Mouse (Mus musculus) liver, embryonic 12.5 days (tissue): ENCODE measurements around the gene Afg1l. TPM values are rescaled to one million over a fixed set of nuclear protein-coding genes. Genes with fewer than 3 reads are reported as not detected.

Experiments used
- ATAC-seq: fragments of 200-750 bp; cut with Nextera tagmentation; 2 replicates; pipeline ENCODE4 v1.8.0; 2017; ENCODE audit warnings: moderate number of reproducible peaks, mild to moderate bottlenecking, moderate library complexity
- H3K27ac ChIP-seq: fragments of 300-500 bp; sonication (generic); 2 replicates; pipeline ENCODE4 v1.5.1; 2016; ENCODE audit warnings: mild to moderate bottlenecking
- H3K27me3 ChIP-seq: fragments of 300-500 bp; sonication (generic); replicated peaks from 2 replicates; pipeline ENCODE4 v1.6.1; 2016; ENCODE audit warnings: mild to moderate bottlenecking, moderate library complexity
- H3K36me3 ChIP-seq: fragments of 300-500 bp; sonication (generic); 2 replicates; pipeline ENCODE4 v1.6.1; 2016; ENCODE audit warnings: mild to moderate bottlenecking, moderate library complexity
- H3K4me1 ChIP-seq: fragments of 300-500 bp; sonication (generic); 2 replicates; pipeline ENCODE4 v1.6.1; 2016
- H3K4me2 ChIP-seq: fragments of 300-500 bp; sonication (generic); 2 replicates; pipeline ENCODE4 v1.6.1; 2016; ENCODE audit warnings: mild to moderate bottlenecking, moderate library complexity
- H3K4me3 ChIP-seq: fragments of 300-500 bp; sonication (generic); 2 replicates; pipeline ENCODE4 v1.5.1; 2016; ENCODE audit warnings: mild to moderate bottlenecking, moderate library complexity
- H3K9ac ChIP-seq: fragments of 300-500 bp; sonication (generic); 2 replicates; pipeline ENCODE4 v1.6.1; 2016; ENCODE audit warnings: mild to moderate bottlenecking, moderate library complexity
- H3K9me3 ChIP-seq: fragments of 300-500 bp; sonication (generic); replicated peaks from 2 replicates; pipeline ENCODE4 v1.6.1; 2016; ENCODE audit warnings: mild to moderate bottlenecking, moderate library complexity
- WGBS: fragments of 180-500 bp; shearing (Covaris S2); methylation state at CpG from one replicate; pipeline ENCODE4 v1.1.7; 2016; ENCODE audit not compliant: insufficient replicate concordance; 5-methylcytosine and 5-hydroxymethylcytosine counted together
- polyA plus RNA-seq: library from polyadenylated mRNA; unstranded; fragments of >200 nt; fragmentation: Nextera tagmentation; extraction: Ambion mirVana; gene quantifications from 2 replicates; pipeline ENCODE4 v1.2.1, GENCODE M21; 2016

The Afg1l gene
- polyA plus RNA-seq = 3.2 and 3.3 TPM in 2 replicates

DNA sequence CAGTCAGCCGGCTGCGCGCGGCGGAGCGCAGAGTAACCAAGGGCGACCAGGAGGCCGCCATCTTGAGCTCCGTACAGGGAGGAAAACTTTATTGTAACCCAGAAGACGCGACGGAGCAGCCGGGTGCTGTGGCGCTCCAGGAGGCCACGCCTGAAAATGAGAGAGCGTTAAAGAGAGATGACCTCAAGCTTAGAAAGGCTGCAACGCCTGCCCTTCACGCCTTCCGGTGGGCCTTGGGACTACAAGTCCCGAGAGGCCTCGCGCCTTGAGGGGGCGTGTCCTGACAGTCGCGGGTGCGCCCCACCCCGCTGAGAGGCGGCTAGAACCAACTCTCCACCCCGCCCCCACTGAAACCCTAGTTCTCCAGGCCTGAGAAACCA lies at the start of gene Afg1l:
Gene Afg1l, minus strand, starts transcription at position 225 of the 380 bp plus-strand sequence.
- Histone ChIP-seq H3K9ac (peak within 1 kb of the TSS; percentile 88), H3K27me3 (no peaks in the 10 kb centered on the region), H3K9me3 (no peaks in the 10 kb centered on the region), H3K4me2 (peak within 1 kb of the TSS; percentile 80), H3K27ac (peak within 1 kb of the TSS; percentile 98), H3K4me3 (peak within 1 kb of the TSS; percentile 80), H3K36me3 (no peaks in the 10 kb centered on the region), H3K4me1 (peaks cover 59% of the 10 kb centered on the region)
- 2% methylated on average over 29 of the region's 29 CpGs for WGBS
- peak; percentile 93 for ATAC-seq

DNA sequence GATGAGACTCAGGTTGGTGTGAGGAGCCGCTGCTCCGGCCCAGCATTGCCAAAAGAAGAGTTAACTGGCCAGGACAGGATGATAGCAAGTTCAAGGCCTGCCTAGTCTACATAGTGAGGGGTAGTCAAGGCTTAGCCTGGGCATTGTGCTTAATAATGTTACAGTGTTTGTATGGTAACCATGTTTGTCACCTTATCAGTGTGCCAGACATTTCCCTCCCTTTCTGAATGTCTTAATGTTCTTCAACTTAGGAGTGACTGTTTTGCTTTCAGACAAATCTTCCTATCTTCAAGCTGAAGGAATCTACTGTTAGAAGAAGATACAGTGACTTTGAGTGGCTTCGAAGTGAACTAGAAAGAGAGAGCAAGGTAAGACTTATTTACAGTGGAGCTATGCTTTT lies 47.3 kb upstream of the Afg1l start:
- Histone ChIP-seq H3K4me1 (peaks cover 88% of the 10 kb centered on the region), H3K9ac (0 out of 2 replicates have a peak overlapping the region, but pooled peaks have one; percentile 0), H3K4me2 (peak overlapping the region; percentile 6; the same call in 1 of the 2 replicates), H3K4me3 (no peak overlapping the region), H3K36me3 (peaks cover 77% of the 10 kb centered on the region), H3K9me3 (no peaks in the 10 kb centered on the region), H3K27me3 (no peaks in the 10 kb centered on the region), H3K27ac (peak overlapping the region; percentile 82)
- peak; percentile 75 for ATAC-seq
- 65% methylated on average over 3 of the region's 3 CpGs for WGBS

DNA sequence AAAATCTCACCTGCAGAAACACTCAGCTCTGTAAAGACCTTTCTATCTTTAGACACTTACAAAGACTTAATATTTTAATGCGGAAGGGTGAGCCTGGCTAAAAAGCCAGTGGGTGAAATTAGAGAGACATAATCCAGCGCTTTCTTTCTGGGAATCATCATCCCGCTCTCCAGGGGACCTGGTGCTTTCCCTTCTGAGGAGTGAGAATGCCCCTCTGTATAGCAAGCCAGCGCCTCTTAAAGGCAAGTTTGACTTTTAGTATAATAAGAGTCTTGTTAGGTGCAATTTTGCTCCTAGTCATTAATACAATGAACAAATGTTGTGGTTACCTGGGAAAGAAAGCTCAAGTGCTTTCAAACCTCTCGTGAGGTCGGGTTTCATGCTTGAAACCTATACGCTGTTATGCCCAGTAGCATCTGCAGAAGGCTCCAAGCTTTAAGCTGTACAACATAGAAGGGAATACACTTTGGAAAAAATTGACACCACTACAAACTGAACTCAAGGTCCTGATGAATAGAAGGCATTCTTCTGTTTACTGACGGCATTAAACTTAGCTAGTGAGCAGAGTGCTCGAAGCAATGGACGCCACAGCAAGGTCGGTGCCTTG lies 45.3 kb upstream of the Afg1l start:
- Histone ChIP-seq H3K4me1 (peaks cover 94% of the 10 kb centered on the region), H3K27ac (peak overlapping the region; percentile 52)
- 90% methylated on average over 11 of the region's 11 CpGs for WGBS

DNA sequence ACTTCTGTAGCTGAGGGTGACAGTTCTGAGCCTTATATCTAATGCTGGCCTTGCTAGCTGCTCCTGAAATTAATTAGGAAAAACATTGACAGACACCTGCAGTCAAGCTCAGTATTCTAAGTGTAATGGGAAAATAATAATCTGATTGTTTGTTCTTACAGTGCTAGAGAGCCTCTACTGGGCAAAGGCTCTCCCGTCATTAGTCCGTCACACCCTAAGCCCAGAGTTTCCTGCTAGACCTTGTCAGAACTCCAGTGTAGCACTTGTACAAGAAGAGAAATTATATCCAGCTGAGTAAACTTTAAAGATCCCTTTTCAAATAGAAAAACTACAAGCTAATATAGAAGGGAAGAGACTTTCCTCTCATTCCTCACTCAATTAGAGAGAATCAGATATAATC lies 44.5 kb upstream of the Afg1l start:
- peaks cover 56% of the 10 kb centered on the region for H3K36me3 ChIP-seq
- no peak for ATAC-seq
- no peaks in the 10 kb centered on the region for H3K9me3 ChIP-seq
- peaks cover 92% of the 10 kb centered on the region for H3K4me1 ChIP-seq
- 70% methylated on average over 2 of the region's 2 CpGs for WGBS
- no peak overlapping the region for H3K4me2 ChIP-seq
- H3K27me3 ChIP-seq = no peaks in the 10 kb centered on the region
- H3K4me3 ChIP-seq = no peak overlapping the region
- peak overlapping the region; percentile 38; the same call in 1 of the 2 replicates for H3K27ac ChIP-seq
- peak overlapping the region; percentile 7; the same call in 1 of the 2 replicates for H3K9ac ChIP-seq

More for the DNA sequence above, 45.3 kb upstream of the Afg1l start:
- Histone ChIP-seq H3K4me3 (no peak overlapping the region), H3K27me3 (no peaks in the 10 kb centered on the region), H3K4me2 (no peak overlapping the region), H3K36me3 (peaks cover 63% of the 10 kb centered on the region), H3K9me3 (no peaks in the 10 kb centered on the region), H3K9ac (no peak overlapping the region)
- no peak for ATAC-seq

DNA sequence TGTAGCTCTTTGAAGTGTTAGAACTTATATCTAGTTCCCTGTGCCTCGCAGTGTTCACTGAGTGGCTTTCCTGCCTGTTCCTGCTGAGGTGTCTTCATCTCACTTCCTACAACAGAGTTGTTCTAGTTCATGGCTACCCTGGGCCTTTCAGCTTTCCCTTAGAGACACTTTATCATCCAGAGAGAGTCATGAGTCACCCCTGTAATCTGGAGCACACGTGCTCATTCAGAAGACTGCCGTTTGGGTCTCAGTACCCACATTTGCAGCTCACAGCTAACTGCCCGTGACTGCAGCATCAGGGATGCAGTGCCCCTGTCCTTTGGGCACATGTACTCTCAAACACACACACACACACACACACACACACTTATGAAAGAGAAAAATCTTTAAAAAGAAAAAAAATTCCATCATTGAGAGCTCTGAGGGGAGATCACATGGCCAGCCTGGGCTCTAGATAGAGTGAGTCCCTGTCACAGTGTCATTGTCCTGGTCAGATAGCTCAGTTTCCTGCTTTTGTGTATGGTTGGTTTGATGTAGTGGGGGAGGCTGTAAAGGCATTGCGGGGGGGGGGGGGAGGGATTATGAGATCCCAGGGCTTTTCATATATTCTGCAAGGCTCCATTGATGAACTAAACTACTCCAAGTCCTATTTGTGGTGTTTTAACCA lies 43.1 kb upstream of the Afg1l start:
- Histone ChIP-seq H3K27me3 (no peaks in the 10 kb centered on the region), H3K4me1 (peaks cover 94% of the 10 kb centered on the region), H3K4me2 (peak overlapping the region; percentile 33), H3K36me3 (peaks cover 48% of the 10 kb centered on the region), H3K9me3 (no peaks in the 10 kb centered on the region), H3K9ac (peak overlapping the region; percentile 33), H3K27ac (peak overlapping the region; percentile 83), H3K4me3 (no peak overlapping the region)
- ATAC-seq = peak; percentile 75
- WGBS = 23% methylated on average over 5 of the region's 5 CpGs

DNA sequence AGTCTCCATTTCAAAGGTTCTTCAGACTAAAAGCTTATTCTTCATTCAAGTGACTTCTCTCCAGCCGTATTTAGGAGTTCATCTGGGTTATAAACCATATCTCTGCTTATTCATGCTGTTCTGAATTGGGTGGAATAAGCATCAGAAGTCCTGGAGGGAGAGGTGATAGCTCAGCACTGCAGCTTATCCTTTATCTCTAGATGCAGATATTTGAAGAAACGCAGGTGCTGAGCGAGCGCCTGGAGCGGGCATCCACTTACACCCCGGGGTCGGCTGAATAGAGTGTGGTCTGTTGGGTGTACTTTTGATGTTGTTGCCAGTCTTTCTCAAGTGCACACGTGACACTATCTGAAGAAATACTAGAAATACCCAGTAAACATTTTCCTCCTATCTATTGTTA lies 40.0 kb upstream of the Afg1l start:
- Histone ChIP-seq H3K36me3 (peaks cover 37% of the 10 kb centered on the region), H3K27ac (peak overlapping the region; percentile 84), H3K27me3 (no peaks in the 10 kb centered on the region), H3K4me3 (no peak overlapping the region), H3K9me3 (no peaks in the 10 kb centered on the region), H3K4me2 (peak overlapping the region; percentile 40), H3K4me1 (peaks cover 95% of the 10 kb centered on the region), H3K9ac (peak overlapping the region; percentile 22; the same call in 1 of the 2 replicates)
- 37% methylated on average over 8 of the region's 8 CpGs for WGBS
- ATAC-seq = peak; percentile 76

DNA sequence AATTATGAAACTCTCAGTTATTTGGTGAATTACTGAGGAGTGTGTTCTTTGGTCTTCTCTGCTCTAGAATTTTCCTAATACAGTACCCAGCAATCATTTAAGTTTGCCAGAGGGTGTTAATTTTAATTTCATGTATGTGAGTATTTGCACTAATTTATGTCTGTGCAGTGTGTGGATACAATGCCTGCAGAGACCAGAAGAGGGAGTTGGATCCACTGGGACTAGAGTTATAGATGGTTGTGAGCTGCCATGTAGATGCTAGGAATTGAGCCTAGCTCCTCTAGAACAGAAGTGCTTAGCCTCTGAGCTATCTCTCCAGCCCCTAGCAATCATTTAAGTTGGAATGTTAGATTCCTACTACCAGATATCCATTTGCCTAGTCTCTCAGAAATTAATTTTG lies 35.8 kb upstream of the Afg1l start:
- no peak overlapping the region for H3K4me3 ChIP-seq
- no peak for ATAC-seq
- no peak overlapping the region for H3K9ac ChIP-seq
- peaks cover 92% of the 10 kb centered on the region for H3K4me1 ChIP-seq
- no peaks in the 10 kb centered on the region for H3K27me3 ChIP-seq
- peaks cover 41% of the 10 kb centered on the region for H3K36me3 ChIP-seq
- no peaks in the 10 kb centered on the region for H3K9me3 ChIP-seq
- H3K27ac ChIP-seq = peak overlapping the region; percentile 37; the same call in 1 of the 2 replicates
- H3K4me2 ChIP-seq = no peak overlapping the region

DNA sequence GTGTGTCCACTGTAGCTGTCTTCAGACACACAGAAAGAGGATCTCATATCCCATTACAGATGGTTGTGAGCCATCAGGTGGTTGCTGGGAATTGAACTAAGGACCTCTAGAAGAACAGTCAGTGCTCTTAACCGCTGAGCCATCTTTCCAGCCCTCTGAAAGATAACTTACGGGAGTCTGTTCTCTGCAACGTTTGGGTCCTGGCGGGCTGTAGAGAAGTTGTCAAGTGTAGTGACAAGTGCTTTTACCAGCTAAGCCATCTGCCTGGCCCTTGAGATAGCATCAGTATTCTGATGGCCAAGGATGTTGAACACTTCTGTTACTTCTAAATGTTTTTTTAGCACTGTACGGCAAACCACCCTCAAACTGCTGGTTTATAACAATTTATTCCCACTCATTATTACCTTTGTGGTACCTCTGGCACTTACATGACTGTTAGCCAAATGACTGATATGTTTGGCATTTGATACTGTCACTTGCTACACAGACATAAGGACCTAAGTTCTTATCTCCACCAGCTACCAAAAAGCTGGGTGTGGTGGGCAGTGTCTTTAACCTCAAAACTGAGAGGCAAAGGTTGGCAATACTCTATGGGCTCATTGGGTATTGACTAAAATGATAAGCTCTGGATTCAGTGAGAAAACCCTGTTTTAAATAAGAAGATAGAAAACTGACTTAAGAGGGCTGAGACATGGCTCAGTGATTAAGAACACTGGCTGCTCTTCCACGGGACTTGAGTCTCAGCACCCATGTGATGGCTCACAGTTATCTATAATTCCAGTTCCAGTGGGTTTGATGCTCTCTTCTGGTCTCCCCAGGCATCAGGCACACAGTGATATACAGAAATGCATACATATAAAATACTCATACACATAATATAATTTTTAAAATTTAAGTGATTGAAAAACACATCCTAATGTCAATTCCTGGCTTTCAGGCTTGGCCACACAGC lies 33.1 kb upstream of the Afg1l start:
- Histone ChIP-seq H3K36me3 (peaks cover 60% of the 10 kb centered on the region), H3K27ac (peak overlapping the region; percentile 90), H3K4me1 (peaks cover 86% of the 10 kb centered on the region), H3K4me3 (no peak overlapping the region), H3K9ac (peak overlapping the region; percentile 43), H3K27me3 (no peaks in the 10 kb centered on the region), H3K9me3 (no peaks in the 10 kb centered on the region), H3K4me2 (peak overlapping the region; percentile 55)
- 28% methylated on average over 6 of the region's 6 CpGs for WGBS
- peak; percentile 91 for ATAC-seq

DNA sequence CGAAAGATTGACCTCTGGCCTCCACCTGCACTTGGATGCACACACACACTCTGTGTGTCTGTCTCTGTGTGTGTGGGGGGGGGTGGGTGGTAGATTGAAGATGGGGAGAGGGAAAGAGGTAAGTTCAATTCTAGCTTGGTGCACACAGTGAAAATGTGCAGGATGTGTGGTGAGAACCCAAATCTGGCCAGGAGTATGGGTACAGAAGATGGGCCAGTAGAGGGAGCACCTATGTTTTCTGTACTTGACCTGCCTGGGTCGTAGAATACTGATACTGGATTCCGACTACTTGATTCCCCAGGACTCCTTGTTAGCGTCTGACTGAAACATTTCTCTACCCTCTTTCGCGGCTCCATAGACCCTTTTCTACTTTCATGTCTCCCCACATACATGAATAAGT lies 31.8 kb upstream of the Afg1l start:
- no peak overlapping the region for H3K4me3 ChIP-seq
- peaks cover 63% of the 10 kb centered on the region for H3K36me3 ChIP-seq
- H3K9me3 ChIP-seq = no peaks in the 10 kb centered on the region
- WGBS = 79% methylated on average over 6 of the region's 6 CpGs
- H3K9ac ChIP-seq = no peak overlapping the region
- H3K4me2 ChIP-seq = no peak overlapping the region
- ATAC-seq = no peak
- H3K27me3 ChIP-seq = no peaks in the 10 kb centered on the region
- peaks cover 86% of the 10 kb centered on the region for H3K4me1 ChIP-seq
- H3K27ac ChIP-seq = peak overlapping the region; percentile 90

DNA sequence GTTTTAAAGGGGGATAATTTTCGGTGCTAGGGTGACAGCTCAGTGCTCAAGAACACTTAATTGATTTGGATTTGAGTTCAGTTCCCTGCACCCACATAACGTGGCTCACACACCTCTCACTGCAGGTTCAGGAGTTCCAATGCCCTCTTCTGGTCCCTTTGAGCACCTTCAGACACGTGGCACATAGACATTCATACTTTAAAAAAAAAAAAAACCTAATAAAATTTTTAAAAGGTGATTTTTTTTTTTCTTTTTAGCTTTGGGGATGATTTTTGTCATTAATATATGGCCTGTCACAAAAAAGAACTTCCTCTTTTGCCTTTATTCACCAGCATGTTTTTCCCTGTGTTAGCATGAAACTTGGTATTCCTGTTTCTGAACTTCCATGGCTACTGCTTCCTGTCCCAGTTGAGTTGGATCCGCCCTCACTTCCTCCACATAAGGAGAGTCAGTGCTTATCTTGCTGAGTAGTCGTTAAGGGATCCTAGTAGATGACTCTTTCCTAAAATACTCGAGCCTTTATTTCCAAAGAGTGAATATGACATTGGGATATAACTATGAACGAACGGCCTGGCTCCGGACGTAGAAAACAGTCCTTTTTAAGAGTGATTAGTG lies 25.8 kb upstream of the Afg1l start:
- Histone ChIP-seq H3K27me3 (no peaks in the 10 kb centered on the region), H3K36me3 (peaks cover 43% of the 10 kb centered on the region), H3K27ac (peak overlapping the region; percentile 58), H3K4me1 (peaks cover 68% of the 10 kb centered on the region), H3K9ac (peak overlapping the region; percentile 99; the same call in 1 of the 2 replicates), H3K9me3 (no peaks in the 10 kb centered on the region), H3K4me3 (peak overlapping the region; percentile 98), H3K4me2 (peak overlapping the region; percentile 73)
- WGBS = 58% methylated on average over 10 of the region's 10 CpGs
- ATAC-seq = no peak

DNA sequence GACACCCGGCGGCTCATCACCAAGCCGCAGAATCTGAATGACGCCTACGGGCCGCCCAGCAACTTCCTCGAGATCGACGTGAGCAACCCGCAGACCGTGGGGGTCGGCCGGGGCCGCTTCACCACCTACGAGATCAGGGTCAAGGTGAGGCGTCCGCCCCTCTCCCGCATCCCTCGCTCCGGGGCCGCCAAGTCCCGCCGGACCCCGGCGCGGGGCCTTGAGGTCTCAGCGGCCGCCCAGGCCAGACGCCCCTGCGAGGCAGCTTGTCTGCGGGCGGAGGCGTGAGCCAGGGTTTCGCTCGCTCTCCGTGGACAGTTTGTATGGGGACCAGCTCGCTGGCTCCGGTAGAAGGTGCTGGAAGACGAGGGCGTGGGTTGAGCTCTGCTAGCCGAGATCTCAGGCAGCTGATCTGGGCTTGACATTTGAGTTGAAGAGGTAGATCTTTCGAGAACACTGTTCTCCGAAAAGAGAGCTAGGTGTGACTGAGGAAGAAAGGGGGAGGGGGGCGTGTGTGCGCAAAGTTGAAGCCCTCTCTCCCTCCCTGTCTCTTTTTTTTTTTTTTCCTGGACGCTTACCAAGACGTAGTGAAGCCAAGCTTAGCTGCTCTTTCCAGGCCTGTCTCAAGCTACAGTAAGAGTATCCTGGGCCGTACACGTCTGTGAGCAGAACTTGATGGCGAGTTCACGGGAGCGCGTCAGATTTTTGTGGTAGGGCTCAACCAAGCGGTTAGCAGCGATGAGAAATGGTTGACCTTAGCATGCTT lies 24.2 kb upstream of the Afg1l start:
- under 1% methylated on average over 55 of the region's 55 CpGs for WGBS
- H3K27ac ChIP-seq = peak overlapping the region; percentile 100
- no peaks in the 10 kb centered on the region for H3K27me3 ChIP-seq
- peak; percentile 40 for ATAC-seq
- H3K36me3 ChIP-seq = peaks cover 27% of the 10 kb centered on the region
- H3K9ac ChIP-seq = peak overlapping the region; percentile 99
- no peaks in the 10 kb centered on the region for H3K9me3 ChIP-seq
- H3K4me3 ChIP-seq = peak overlapping the region; percentile 98
- peaks cover 63% of the 10 kb centered on the region for H3K4me1 ChIP-seq
- H3K4me2 ChIP-seq = peak overlapping the region; percentile 73
